Mouse (Mus musculus) spleen, adult 2 months (tissue): ENCODE data around the gene Tmem204.

ENCODE experiments used
- CTCF ChIP-seq: fragments of 200-500 bp; IDR thresholded peaks from 2 replicates; pipeline ENCODE4 v1.5.1; 2011; ENCODE audit warnings: mild to moderate bottlenecking, inconsistent platforms; ENCODE audit not compliant: insufficient read depth, insufficient read length, insufficient replicate concordance; ENCODE audit errors: extremely low read depth
- POLR2A ChIP-seq: fragments of 200-500 bp; IDR thresholded peaks from 2 replicates; pipeline ENCODE4 v1.6.1; 2011; ENCODE audit warnings: low read depth, low read length, inconsistent platforms

DNA sequence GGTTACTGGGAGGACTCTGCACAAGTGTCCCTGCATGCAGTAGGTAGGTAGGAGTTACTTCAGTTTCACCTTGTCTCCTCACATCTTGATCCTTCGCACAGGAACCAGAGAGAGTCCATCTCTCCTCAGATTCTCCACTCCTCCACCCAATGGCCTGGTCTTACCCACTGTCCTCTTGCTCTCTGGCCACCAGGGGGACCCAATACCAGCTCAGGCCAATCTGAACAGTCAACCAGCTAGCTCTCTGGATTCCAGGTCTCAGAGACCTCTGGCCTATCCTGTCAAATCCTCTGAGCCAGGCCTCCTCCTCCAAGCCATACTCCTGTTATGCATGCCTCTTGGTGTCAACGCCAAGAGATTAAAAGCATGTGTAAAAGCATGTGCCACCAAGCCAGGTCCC lies 26.2 kb upstream of the Tmem204 start:
- TF ChIP-seq POLR2A: no peak
- TF ChIP-seq CTCF: peak; percentile 33; the same call in 1 of the 2 replicates
